Mouse (Mus musculus) hindbrain, embryonic 10.5 days (tissue): ENCODE data around the gene Nr2e1. TPM values are rescaled to one million over a fixed set of nuclear protein-coding genes. Genes with fewer than 3 reads are reported as not detected.

Experiments
- DNase-seq: peaks from one replicate; pipeline ENCODE4 v3.0.0-alpha.2; 2017; ENCODE audit warnings: low spot score
- H3K27ac ChIP-seq: fragments of 300-500 bp; sonication (generic); 2 replicates; pipeline ENCODE4 v1.5.1; 2016; ENCODE audit warnings: mild to moderate bottlenecking, moderate library complexity
- H3K27me3 ChIP-seq: fragments of 300-500 bp; sonication (generic); 2 replicates; pipeline ENCODE4 v1.6.1; 2016; ENCODE audit warnings: mild to moderate bottlenecking; ENCODE audit not compliant: poor library complexity, insufficient read depth, severe bottlenecking
- H3K36me3 ChIP-seq: fragments of 300-500 bp; sonication (generic); 2 replicates; pipeline ENCODE4 v1.6.1; 2016; ENCODE audit warnings: mild to moderate bottlenecking, moderate library complexity
- H3K4me1 ChIP-seq: fragments of 300-500 bp; sonication (generic); replicated peaks from 2 replicates; pipeline ENCODE4 v1.6.1; 2016; ENCODE audit warnings: mild to moderate bottlenecking
- H3K4me3 ChIP-seq: fragments of 300-500 bp; sonication (generic); 2 replicates; pipeline ENCODE4 v1.5.1; 2016; ENCODE audit warnings: mild to moderate bottlenecking, moderate library complexity
- H3K9me3 ChIP-seq: fragments of 300-500 bp; sonication (generic); 2 replicates; pipeline ENCODE4 v1.6.1; 2016; ENCODE audit warnings: mild to moderate bottlenecking, moderate library complexity
- WGBS: fragments of 180-500 bp; shearing (Covaris S2); methylation state at CpG from one replicate; pipeline ENCODE4 v1.1.7; 2016; 5-methylcytosine and 5-hydroxymethylcytosine counted together
- polyA plus RNA-seq: library from polyadenylated mRNA; unstranded; fragments of >200 nt; fragmentation: Nextera tagmentation; extraction: Ambion mirVana; gene quantifications from 2 replicates; pipeline ENCODE4 v1.2.1, GENCODE M21; 2016

Nr2e1 gene
- polyA plus RNA-seq, 1 experiment from 2014 or later: 1.2 TPM

- peaks cover 100% of the 10 kb centered on the region for H3K27me3 ChIP-seq
- DNase-seq: no peak
- 0 out of 2 replicates have a peak overlapping the region, but pooled peaks have one; percentile 5 for H3K4me3 ChIP-seq
- H3K4me1 ChIP-seq: peaks cover 13% of the 10 kb centered on the region
- 2% methylated on average over 20 of the region's 20 CpGs for WGBS
- H3K36me3 ChIP-seq: no peaks in the 10 kb centered on the region
- no peaks in the 10 kb centered on the region for H3K9me3 ChIP-seq
- H3K27ac ChIP-seq: no peak overlapping the region
Observed at GRCm38 (mm10) chr10:42572567-42572966, 10.9 kb downstream of the Nr2e1 start.

- peak; percentile 78 for DNase-seq
- H3K4me3 ChIP-seq: no peak overlapping the region
- no peak overlapping the region for H3K27ac ChIP-seq
- H3K9me3 ChIP-seq: no peaks in the 10 kb centered on the region
- 1% methylated on average over 12 of the region's 12 CpGs for WGBS
- H3K27me3 ChIP-seq: peaks cover 59% of the 10 kb centered on the region
- peaks cover 5% of the 10 kb centered on the region; the same call in 1 of the 2 replicates for H3K4me1 ChIP-seq
- H3K36me3 ChIP-seq: no peaks in the 10 kb centered on the region
Observed at GRCm38 (mm10) chr10:42562272-42562671, 21.2 kb downstream of the Nr2e1 start.

- Histone ChIP-seq H3K27me3 (peaks cover 33% of the 10 kb centered on the region), H3K27ac (no peak overlapping the region)
- 82% methylated on average over 5 of the region's 5 CpGs for WGBS
Observed at GRCm38 (mm10) chr10:42559581-42560200, 23.7 kb downstream of the Nr2e1 start.

GRCm38 (mm10) chr10:42546507-42546906 lies 36.9 kb downstream of the Nr2e1 start:
- Histone ChIP-seq H3K36me3 (no peaks in the 10 kb centered on the region), H3K27ac (no peak overlapping the region), H3K4me1 (no peaks in the 10 kb centered on the region), H3K9me3 (no peaks in the 10 kb centered on the region), H3K4me3 (no peak overlapping the region), H3K27me3 (0 out of 2 replicates have a peak, but pooled peaks cover 5% of the 10 kb centered on the region)
- 93% methylated on average over 3 of the region's 3 CpGs for WGBS
- no peak for DNase-seq

More at GRCm38 (mm10) chr10:42559581-42560200, 23.7 kb downstream of the Nr2e1 start:
- no peak for DNase-seq
- H3K9me3 ChIP-seq: no peaks in the 10 kb centered on the region
- H3K36me3 ChIP-seq: no peaks in the 10 kb centered on the region
- peaks cover 5% of the 10 kb centered on the region; the same call in 1 of the 2 replicates for H3K4me1 ChIP-seq
- no peak overlapping the region for H3K4me3 ChIP-seq

- DNase-seq: no peak
- WGBS: 82% methylated on average over 6 of the region's 6 CpGs
- peaks cover 3% of the 10 kb centered on the region for H3K4me1 ChIP-seq
Observed at GRCm38 (mm10) chr10:42545707-42546503, 37.5 kb downstream of the Nr2e1 start.

GRCm38 (mm10) chr10:42537571-42538316 lies 45.7 kb downstream of the Nr2e1 start:
- peaks cover 19% of the 10 kb centered on the region for H3K4me1 ChIP-seq
- no peaks in the 10 kb centered on the region for H3K9me3 ChIP-seq
- H3K36me3 ChIP-seq: peaks cover 39% of the 10 kb centered on the region
- H3K27ac ChIP-seq: peak overlapping the region; percentile 35; the same call in 1 of the 2 replicates
- WGBS: 84% methylated on average over 9 of the region's 9 CpGs
- no peak for DNase-seq
- H3K27me3 ChIP-seq: no peaks in the 10 kb centered on the region; the same call in 1 of the 2 replicates
- H3K4me3 ChIP-seq: no peak overlapping the region

More at GRCm38 (mm10) chr10:42545707-42546503, 37.5 kb downstream of the Nr2e1 start:
- H3K9me3 ChIP-seq: no peaks in the 10 kb centered on the region
- H3K36me3 ChIP-seq: no peaks in the 10 kb centered on the region
- peaks cover 5% of the 10 kb centered on the region; the same call in 1 of the 2 replicates for H3K27me3 ChIP-seq
- H3K4me3 ChIP-seq: no peak overlapping the region
- no peak overlapping the region for H3K27ac ChIP-seq

GRCm38 (mm10) chr10:42533836-42534453 lies 49.5 kb downstream of the Nr2e1 start:
- H3K4me3 ChIP-seq: no peak overlapping the region
- no peaks in the 10 kb centered on the region for H3K4me1 ChIP-seq
- no peaks in the 10 kb centered on the region for H3K9me3 ChIP-seq
- DNase-seq: no peak
- H3K36me3 ChIP-seq: peaks cover 65% of the 10 kb centered on the region
- H3K27me3 ChIP-seq: no peaks in the 10 kb centered on the region
- 90% methylated on average over 11 of the region's 11 CpGs for WGBS
- H3K27ac ChIP-seq: no peak overlapping the region

- Histone ChIP-seq H3K27me3 (no peaks in the 10 kb centered on the region), H3K27ac (no peak overlapping the region), H3K4me3 (no peak overlapping the region), H3K36me3 (peaks cover 49% of the 10 kb centered on the region), H3K9me3 (no peaks in the 10 kb centered on the region), H3K4me1 (no peaks in the 10 kb centered on the region)
- WGBS: 94% methylated on average over 3 of the region's 3 CpGs
- DNase-seq: no peak
Observed at GRCm38 (mm10) chr10:42525682-42526081, 57.8 kb downstream of the Nr2e1 start.

GRCm38 (mm10) chr10:42523556-42524162 lies 59.8 kb downstream of the Nr2e1 start:
- Histone ChIP-seq H3K27me3 (no peaks in the 10 kb centered on the region), H3K36me3 (peaks cover 31% of the 10 kb centered on the region)
- WGBS: 78% methylated on average over 11 of the region's 11 CpGs

GRCm38 (mm10) chr10:42522912-42523311 lies 60.5 kb downstream of the Nr2e1 start:
- no peak for DNase-seq
- 64% methylated on average over 2 of the region's 2 CpGs for WGBS
- no peaks in the 10 kb centered on the region for H3K27me3 ChIP-seq

More at GRCm38 (mm10) chr10:42523556-42524162, 59.8 kb downstream of the Nr2e1 start:
- no peak overlapping the region for H3K27ac ChIP-seq
- DNase-seq: no peak
- no peaks in the 10 kb centered on the region for H3K9me3 ChIP-seq
- no peaks in the 10 kb centered on the region for H3K4me1 ChIP-seq
- H3K4me3 ChIP-seq: no peak overlapping the region

GRCm38 (mm10) chr10:42521315-42521981 lies 62.0 kb downstream of the Nr2e1 start:
- no peaks in the 10 kb centered on the region for H3K27me3 ChIP-seq
- H3K27ac ChIP-seq: no peak overlapping the region
- DNase-seq: no peak
- no peaks in the 10 kb centered on the region for H3K9me3 ChIP-seq
- peaks cover 10% of the 10 kb centered on the region; the same call in 1 of the 2 replicates for H3K36me3 ChIP-seq
- H3K4me1 ChIP-seq: no peaks in the 10 kb centered on the region
- WGBS: 76% methylated on average over 5 of the region's 5 CpGs
- no peak overlapping the region for H3K4me3 ChIP-seq

More at GRCm38 (mm10) chr10:42522912-42523311, 60.5 kb downstream of the Nr2e1 start:
- Histone ChIP-seq H3K4me3 (no peak overlapping the region), H3K36me3 (peaks cover 23% of the 10 kb centered on the region; the same call in 1 of the 2 replicates), H3K27ac (no peak overlapping the region), H3K4me1 (no peaks in the 10 kb centered on the region), H3K9me3 (no peaks in the 10 kb centered on the region)
